ENCODE assay signal across 20 mouse cellular contexts in the genomic region with DNA sequence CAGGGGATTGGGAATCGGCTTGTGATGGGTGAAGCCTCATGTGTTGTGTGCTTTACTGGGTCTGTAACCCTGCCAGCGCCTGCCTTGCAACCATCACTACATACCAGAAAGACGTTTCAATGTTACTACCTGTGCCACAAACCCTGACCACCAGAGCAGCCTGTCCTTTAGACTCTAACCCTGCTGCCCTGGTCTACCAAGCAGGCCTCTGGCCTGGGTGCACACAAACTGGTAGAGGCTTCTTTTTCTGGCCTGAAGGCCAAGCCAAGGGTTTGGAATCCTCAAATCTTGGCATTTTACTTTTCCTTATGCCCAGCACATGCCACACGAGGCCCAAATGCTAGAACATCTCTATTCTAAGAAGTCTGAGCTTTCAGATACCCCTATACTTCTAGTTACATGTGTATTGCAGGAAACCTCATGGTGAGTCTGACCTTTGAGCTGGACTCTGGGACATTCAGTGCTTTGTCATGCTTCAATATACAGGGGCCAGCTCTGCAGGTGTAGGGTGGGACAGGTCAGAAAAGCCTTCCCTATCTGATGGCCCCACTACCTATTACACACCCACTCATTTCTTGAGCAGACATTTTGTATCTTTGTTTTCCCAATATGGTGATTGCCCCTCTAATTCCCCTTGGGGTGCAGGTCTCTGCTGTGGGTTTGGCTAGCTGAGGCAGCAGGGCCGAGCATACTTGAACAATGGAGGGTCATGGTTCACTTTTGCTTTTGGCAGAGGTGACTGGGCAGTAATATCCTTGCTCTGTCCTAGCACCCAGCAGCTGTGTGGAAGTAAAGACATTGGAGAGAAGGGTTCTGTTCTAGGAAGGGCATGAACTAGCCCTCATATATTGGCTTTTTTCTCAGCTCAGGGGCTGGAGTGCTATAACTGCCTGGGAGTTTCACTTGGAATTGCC. TPM values are rescaled to one million over a fixed set of nuclear protein-coding genes. Genes with fewer than 3 reads are reported as not detected.
"Had no signal": no experiment of that assay in that cellular context is flagged by ENCODE, and none has a peak within 500 bp of the region (broad histone marks: within the 10 kb centered on the region; RNA-seq: fewer than 3 reads in every experiment).

No protein-coding gene starts in this region.

- DNase-seq: left cerebral cortex, postnatal 4 days; lung, embryonic 14.5 days; lung, postnatal 10 days; lung, postnatal 4 days; midbrain, embryonic 14.5 days; thymus, adult 18-20 months; thymus, postnatal 25 days had no signal

- H3K36me3 ChIP-seq: limb, embryonic 13.5 days; liver, embryonic 12.5 days; midbrain, embryonic 10.5 days; neural tube, embryonic 12.5 days had no signal

- H3K4me3 ChIP-seq: limb, embryonic 13.5 days; liver, embryonic 12.5 days; midbrain, embryonic 10.5 days; neural tube, embryonic 12.5 days had no signal

- H3K9ac ChIP-seq: limb, embryonic 13.5 days; liver, embryonic 12.5 days; lung, embryonic 14.5 days; neural tube, embryonic 12.5 days had no signal

- H3K27ac ChIP-seq: limb, embryonic 13.5 days; liver, embryonic 12.5 days; midbrain, embryonic 10.5 days; neural tube, embryonic 12.5 days; stomach, postnatal 0 days had no signal

- ATAC-seq: liver, embryonic 12.5 days had no signal

- H3K4me1 ChIP-seq: limb, embryonic 13.5 days; liver, embryonic 12.5 days; midbrain, embryonic 10.5 days; neural tube, embryonic 12.5 days had no signal

- H3K9me3 ChIP-seq: limb, embryonic 13.5 days; liver, embryonic 12.5 days; midbrain, embryonic 10.5 days; neural tube, embryonic 12.5 days had no signal

- H3K27me3 ChIP-seq: limb, embryonic 13.5 days; liver, embryonic 12.5 days; neural tube, embryonic 12.5 days had no signal

- H3K4me2 ChIP-seq: limb, embryonic 13.5 days; liver, embryonic 12.5 days; lung, embryonic 14.5 days; neural tube, embryonic 12.5 days had no signal

RNA-seq across cellular contexts. Expression of gene Ly6f, which starts 1.0 kb away (rescaled TPM):
- total RNA-seq: layer of hippocampus, adult 8-10 months; layer of hippocampus, postnatal 14 days; left cerebral cortex, adult 18-20 months; left cerebral cortex, postnatal 10 days; left cerebral cortex, postnatal 4 days; megakaryocyte, adult 5-6 weeks; neutrophil, adult 5-6 weeks had no signal
- polyA plus RNA-seq: large intestine, adult 2 months; limb, embryonic 13.5 days; liver, embryonic 16.5 days; lung, embryonic 14.5 days; midbrain, embryonic 10.5 days; midbrain, embryonic 14.5 days; neural tube, embryonic 12.5 days; stomach, postnatal 0 days had no signal

RNA-seq across cellular contexts. Expression of gene BC025446, which starts 53.0 kb away (rescaled TPM):
- total RNA-seq: layer of hippocampus, adult 8-10 months; layer of hippocampus, postnatal 14 days; left cerebral cortex, adult 18-20 months; left cerebral cortex, postnatal 10 days; left cerebral cortex, postnatal 4 days; megakaryocyte, adult 5-6 weeks; neutrophil, adult 5-6 weeks had no signal
- polyA plus RNA-seq: limb, embryonic 13.5 days; midbrain, embryonic 10.5 days; midbrain, embryonic 14.5 days; neural tube, embryonic 12.5 days had no signal
